Mouse (Mus musculus) midbrain, postnatal 0 days (tissue): ENCODE measurements at regions not wholly inside any gene's neighbourhood (a gene's known extent, or its start where the extent isn't known, plus 50 kb on each side); places are given as distances from the start of the nearest gene placed in this dataset.
"Not testable (repeated sequence)": the region's sequence is repeated elsewhere in the genome, so short reads cannot be mapped to it uniquely, and the experiment has no call there.

Experiments used
- ATAC-seq: fragments of 200-750 bp; cut with Nextera tagmentation; 2 replicates; pipeline ENCODE4 v1.8.0; 2017; ENCODE audit warnings: moderate number of reproducible peaks, mild to moderate bottlenecking, moderate TSS enrichment, moderate library complexity; ENCODE audit not compliant: low FRiP score
- DNase-seq: peaks from one replicate; pipeline ENCODE4 v3.0.0-alpha.2; 2015; ENCODE audit warnings: low spot score
- H3K27ac ChIP-seq: fragments of 300-500 bp; sonication (generic); 2 replicates; pipeline ENCODE4 v1.5.1; 2014; ENCODE audit warnings: low read depth, mild to moderate bottlenecking, low read length, mixed read lengths
- H3K27me3 ChIP-seq: fragments of 300-500 bp; sonication (generic); 2 replicates; pipeline ENCODE4 v1.6.1; 2014; ENCODE audit warnings: low read length, control low read depth, mixed read lengths; ENCODE audit not compliant: insufficient read depth
- H3K36me3 ChIP-seq: fragments of 300-500 bp; sonication (generic); 2 replicates; pipeline ENCODE4 v1.6.1; 2014; ENCODE audit warnings: low read length, control low read depth, mixed read lengths; ENCODE audit not compliant: insufficient read depth
- H3K4me1 ChIP-seq: fragments of 300-500 bp; sonication (generic); 2 replicates; pipeline ENCODE4 v1.6.1; 2014; ENCODE audit warnings: mild to moderate bottlenecking, control low read depth, antibody characterized with exemption, low read length, mixed read lengths; ENCODE audit not compliant: insufficient read depth
- H3K4me2 ChIP-seq: fragments of 300-500 bp; sonication (generic); 2 replicates; pipeline ENCODE4 v1.6.1; 2014; ENCODE audit warnings: low read depth, mild to moderate bottlenecking, low read length, mixed read lengths; ENCODE audit not compliant: poor library complexity, severe bottlenecking
- H3K4me3 ChIP-seq: fragments of 300-500 bp; sonication (generic); 2 replicates; pipeline ENCODE4 v1.5.1; 2014; ENCODE audit warnings: low read depth, mild to moderate bottlenecking, low read length, moderate library complexity
- H3K9ac ChIP-seq: fragments of 300-500 bp; sonication (generic); replicated peaks from 2 replicates; pipeline ENCODE4 v1.6.1; 2014; ENCODE audit warnings: mild to moderate bottlenecking, low read length, moderate library complexity, mixed read lengths; ENCODE audit not compliant: poor library complexity, severe bottlenecking
- H3K9me3 ChIP-seq: fragments of 300-500 bp; sonication (generic); 2 replicates; pipeline ENCODE4 v1.6.1; 2016; ENCODE audit warnings: low read length, control low read depth
- CTCF ChIP-seq: IDR thresholded peaks from 2 replicates; pipeline ENCODE4 v1.5.1; 2016; ENCODE audit warnings: antibody characterized with exemption, mild to moderate bottlenecking
- WGBS: fragments of 180-500 bp; shearing (Covaris S2); extraction: QIAGEN DNeasy Blood & Tissue Kit; methylation state at CpG from one replicate; pipeline ENCODE4 v1.1.7; 2014; 5-methylcytosine and 5-hydroxymethylcytosine counted together

GRCm38 (mm10) chr8:57016329-57016728, 304.5 kb upstream of the Hand2 start:
- 69% methylated on average over 3 of the region's 3 CpGs for WGBS
- no peaks in the 10 kb centered on the region for H3K9me3 ChIP-seq

GRCm38 (mm10) chr8:57028096-57028495, 292.7 kb upstream of the Hand2 start:
- DNase-seq: not testable (repeated sequence)
- WGBS: 85% methylated on average over 1 of the region's 1 CpGs

More at GRCm38 (mm10) chr8:57016329-57016728, 304.5 kb upstream of the Hand2 start:
- Histone ChIP-seq H3K4me3 (no peak overlapping the region), H3K4me1 (no peaks in the 10 kb centered on the region), H3K36me3 (no peaks in the 10 kb centered on the region), H3K4me2 (no peak overlapping the region), H3K27ac (no peak overlapping the region), H3K9ac (no peak overlapping the region), H3K27me3 (no peaks in the 10 kb centered on the region)
- ATAC-seq (no peak), DNase-seq (no peak)
- TF ChIP-seq CTCF: no peak

GRCm38 (mm10) chr8:57048490-57048889, 272.3 kb upstream of the Hand2 start:
- Histone ChIP-seq H3K4me2 (no peak overlapping the region), H3K9me3 (no peaks in the 10 kb centered on the region), H3K4me1 (no peaks in the 10 kb centered on the region), H3K9ac (no peak overlapping the region), H3K27me3 (no peaks in the 10 kb centered on the region), H3K36me3 (no peaks in the 10 kb centered on the region), H3K4me3 (no peak overlapping the region), H3K27ac (no peak overlapping the region)
- no peak for DNase-seq
- no peak for TF ChIP-seq CTCF
- 91% methylated on average over 6 of the region's 6 CpGs for WGBS
- no peak for ATAC-seq

More at GRCm38 (mm10) chr8:57028096-57028495, 292.7 kb upstream of the Hand2 start:
- not testable (repeated sequence) for H3K4me3 ChIP-seq, H3K36me3 ChIP-seq, H3K9me3 ChIP-seq, H3K4me1 ChIP-seq, H3K27me3 ChIP-seq, ATAC-seq, H3K9ac ChIP-seq, H3K27ac ChIP-seq, H3K4me2 ChIP-seq

GRCm38 (mm10) chr8:57048909-57049308, 271.9 kb upstream of the Hand2 start:
- Histone ChIP-seq H3K4me3 (no peak overlapping the region), H3K9me3 (no peaks in the 10 kb centered on the region), H3K27me3 (no peaks in the 10 kb centered on the region), H3K4me2 (no peak overlapping the region), H3K4me1 (no peaks in the 10 kb centered on the region), H3K9ac (no peak overlapping the region), H3K27ac (no peak overlapping the region), H3K36me3 (no peaks in the 10 kb centered on the region)
- 81% methylated on average over 3 of the region's 3 CpGs for WGBS
- DNase-seq (no peak), ATAC-seq (no peak)
- TF ChIP-seq CTCF: no peak

GRCm38 (mm10) chr8:57052661-57053060, 268.1 kb upstream of the Hand2 start:
- Histone ChIP-seq H3K9me3 (no peaks in the 10 kb centered on the region), H3K4me3 (no peak overlapping the region), H3K36me3 (no peaks in the 10 kb centered on the region), H3K4me1 (no peaks in the 10 kb centered on the region), H3K9ac (no peak overlapping the region), H3K4me2 (no peak overlapping the region), H3K27ac (no peak overlapping the region), H3K27me3 (no peaks in the 10 kb centered on the region)
- WGBS: 80% methylated on average over 4 of the region's 4 CpGs
- ATAC-seq (no peak), DNase-seq (no peak)
- no peak for TF ChIP-seq CTCF

- no peak overlapping the region for H3K27ac ChIP-seq
- H3K36me3 ChIP-seq: no peaks in the 10 kb centered on the region
- ATAC-seq (no peak), DNase-seq (no peak)
- no peak overlapping the region for H3K4me2 ChIP-seq
- 66% methylated on average over 8 of the region's 8 CpGs for WGBS
- TF ChIP-seq CTCF: no peak
- no peaks in the 10 kb centered on the region for H3K4me1 ChIP-seq
- no peak overlapping the region for H3K9ac ChIP-seq
- H3K27me3 ChIP-seq: no peaks in the 10 kb centered on the region
- H3K4me3 ChIP-seq: no peak overlapping the region
- no peaks in the 10 kb centered on the region for H3K9me3 ChIP-seq
Measured at GRCm38 (mm10) chr8:57076995-57077394, 243.8 kb upstream of the Hand2 start.
